Mouse (Mus musculus) gastrocnemius, adult 8-10 months (tissue): Measurements from ENCODE around the gene Nfe2l2. TPM values are rescaled to one million over a fixed set of nuclear protein-coding genes. Genes with fewer than 3 reads are reported as not detected.
"Not testable (repeated sequence)": the region's sequence is repeated elsewhere in the genome, so short reads cannot be mapped to it uniquely, and the experiment has no call there.

ENCODE experiments used
- DNase-seq, 2 experiments: peaks; one replicate each; pipeline ENCODE4 v3.0.0; 2022; ENCODE audit warnings: low spot score in 2 of 2
- total RNA-seq, 4 experiments: library from RNA; stranded (reverse); gene quantifications; 2 replicates each; pipeline ENCODE4 v1.2.4; 2022

The Nfe2l2 gene
- total RNA-seq, 4 experiments from 2014 or later: 31.3 to 37.6 (median 34.7) TPM

DNA sequence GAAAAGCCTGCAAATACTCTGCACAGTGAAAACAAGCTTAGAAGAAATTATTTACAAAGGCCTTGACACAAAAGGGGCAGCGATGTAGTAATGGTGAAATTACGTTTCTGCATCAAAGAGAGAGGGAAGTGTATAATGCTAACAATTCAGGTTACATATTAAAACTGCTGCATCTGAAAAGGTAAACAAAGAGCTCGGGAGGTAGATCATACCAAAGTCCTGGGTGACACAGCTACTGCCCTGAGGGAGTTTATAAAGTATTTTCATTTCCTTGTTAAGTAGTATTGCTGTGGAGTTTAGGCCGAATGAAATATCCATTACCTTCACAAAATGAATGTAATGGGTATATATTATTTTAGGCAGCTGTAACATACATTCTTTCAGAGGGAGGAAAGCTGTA, 10.3 kb upstream of the Nfe2l2 start:
- DNase-seq: no peak

DNA sequence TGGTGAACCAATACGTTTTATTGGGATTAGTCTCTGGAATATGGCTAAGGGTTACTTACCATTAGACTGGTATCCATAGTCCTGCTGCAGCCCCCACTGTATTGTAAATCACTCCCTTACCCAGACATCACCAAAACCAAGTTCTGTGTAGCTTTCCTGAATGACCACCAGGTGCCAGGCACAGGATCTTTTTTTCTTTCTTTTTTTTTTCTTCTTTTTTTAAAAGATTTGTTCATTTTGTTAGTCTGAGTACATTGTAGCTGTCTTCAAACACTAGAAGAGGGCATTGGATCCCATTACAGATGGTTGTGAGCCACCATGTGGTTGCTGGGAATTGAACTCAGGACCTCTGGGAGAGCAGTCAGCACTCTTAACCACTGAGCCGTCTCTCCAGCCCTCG, 8.6 kb upstream of the Nfe2l2 start:
- DNase-seq: no peak

DNA sequence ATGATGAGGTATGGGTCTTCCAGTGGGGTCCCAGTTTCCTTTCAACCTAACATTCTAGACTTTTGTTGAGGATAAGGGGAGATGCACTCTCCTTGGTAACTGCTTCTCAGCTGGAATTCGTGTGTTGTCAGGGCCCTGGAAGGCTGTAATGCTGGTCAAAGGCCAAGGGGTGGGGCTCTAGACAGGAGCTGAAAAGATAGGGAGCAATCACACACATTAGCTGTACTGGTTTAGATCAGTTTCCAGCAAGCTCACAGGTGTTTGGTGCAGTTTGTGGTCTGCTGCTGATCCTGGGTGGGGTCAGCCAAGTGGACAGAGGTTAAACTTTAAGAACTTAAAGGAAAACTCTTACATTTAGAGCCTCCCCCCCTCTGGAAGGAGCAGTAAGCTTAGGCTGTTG, 3.0 kb upstream of the Nfe2l2 start:
- no peak for DNase-seq

DNA sequence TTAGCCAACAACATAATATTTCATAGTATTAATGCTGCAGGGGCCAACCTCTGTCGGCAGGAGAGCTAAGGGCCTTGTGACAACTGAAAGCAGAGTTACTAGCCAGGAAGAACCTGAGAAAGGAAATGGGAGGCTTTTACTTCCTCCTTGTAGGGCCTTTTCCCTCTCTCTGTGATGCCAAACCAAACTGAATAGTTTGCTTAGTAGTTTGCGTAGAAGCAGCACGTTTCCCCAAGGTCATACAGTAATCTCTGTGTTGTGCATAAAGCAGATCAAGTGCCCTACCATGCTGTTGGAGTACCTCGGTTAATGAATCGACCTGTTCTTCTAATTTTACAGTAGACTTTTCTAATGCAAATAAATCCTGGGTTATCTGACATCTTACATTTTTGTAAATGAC, 2.0 kb upstream of the Nfe2l2 start:
- no peak for DNase-seq

DNA sequence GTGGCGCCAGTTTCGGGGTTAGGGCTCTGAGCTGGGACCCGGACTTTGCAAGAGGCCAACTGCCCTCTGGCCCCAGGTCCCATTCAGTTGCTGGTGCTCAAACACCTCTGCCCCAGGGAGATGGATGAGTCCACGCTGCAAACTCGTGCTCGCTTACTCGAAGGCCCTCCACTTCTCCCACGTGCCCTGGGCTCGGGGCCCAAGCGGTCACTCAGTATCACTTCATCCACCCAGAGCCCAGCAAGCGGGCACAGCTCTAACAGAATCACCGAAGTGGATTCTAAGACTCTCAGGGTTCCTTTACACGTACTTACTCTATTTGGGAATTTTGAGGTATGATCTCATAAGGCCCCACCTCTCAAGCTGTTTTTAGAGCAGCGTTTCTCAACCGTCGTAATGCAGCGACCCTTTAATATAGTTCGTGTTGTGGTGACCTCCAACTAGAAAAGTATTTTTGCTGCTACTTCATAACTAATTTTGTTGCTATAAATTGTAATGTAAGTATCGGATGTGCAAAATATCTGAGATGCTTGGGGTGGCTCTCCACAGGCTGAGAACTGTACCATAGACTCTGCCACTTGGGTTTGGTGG, 816 bp upstream of the Nfe2l2 start:
- DNase-seq: peak in 1 of 2 experiments; percentile 73

DNA sequence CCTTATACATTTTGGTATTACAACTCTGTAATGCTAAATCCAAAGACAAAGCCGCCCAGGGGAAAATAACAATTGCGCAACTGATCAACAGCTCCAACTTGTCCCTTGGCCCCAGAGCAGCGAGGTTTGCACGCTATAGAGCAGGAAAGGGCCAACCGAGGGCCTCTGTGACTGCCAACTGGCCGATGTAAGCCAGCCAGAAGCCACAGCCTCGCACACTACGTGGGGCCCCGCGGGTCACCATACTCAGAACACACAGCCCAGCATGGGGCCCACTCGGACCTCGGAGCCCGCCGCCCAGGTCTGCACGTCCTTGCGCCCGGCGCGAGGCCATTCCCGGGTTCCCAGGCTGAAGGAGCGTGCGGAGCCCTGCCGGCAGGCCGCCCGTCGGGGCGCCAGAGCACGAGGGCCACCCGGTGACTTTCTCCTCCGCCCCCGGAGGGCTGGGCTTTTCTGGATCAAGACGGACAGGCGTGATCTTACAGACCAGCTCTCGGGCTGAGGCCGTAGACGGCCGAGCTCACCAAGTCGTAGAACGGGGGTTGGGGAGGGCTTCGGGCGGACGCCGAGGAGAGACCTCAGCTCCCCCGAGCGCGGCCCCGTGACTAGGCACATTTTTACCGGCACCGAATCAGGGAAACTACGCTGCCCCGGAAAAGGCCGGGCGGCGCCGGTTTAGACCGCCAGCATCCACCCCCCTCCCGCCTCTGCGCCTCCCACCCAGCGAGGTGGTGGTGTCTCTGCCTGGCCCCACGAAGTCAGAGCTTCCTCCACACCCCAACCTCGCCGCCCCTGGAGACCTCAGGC, 863 bp downstream of the Nfe2l2 start:
- peak; percentile 91 for DNase-seq

DNA sequence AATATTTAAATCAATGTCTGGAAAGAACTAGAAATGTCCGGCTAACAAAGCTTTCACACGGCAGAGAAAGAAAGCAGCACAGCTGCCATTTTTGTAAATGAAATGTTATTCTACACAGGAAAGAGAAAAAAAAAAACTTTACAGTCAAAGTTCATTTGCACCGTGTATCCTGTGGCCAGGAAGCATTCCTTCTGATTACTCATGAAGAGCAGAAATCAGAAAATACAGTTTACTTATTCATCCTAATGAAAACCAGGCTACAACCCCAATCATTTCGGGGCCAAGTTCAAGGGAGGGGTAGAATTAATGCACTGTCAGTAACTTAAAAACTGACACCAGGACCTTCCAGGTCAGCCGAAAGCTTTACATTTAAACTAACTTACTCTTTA, 1.9 kb downstream of the Nfe2l2 start:
- no peak for DNase-seq

DNA sequence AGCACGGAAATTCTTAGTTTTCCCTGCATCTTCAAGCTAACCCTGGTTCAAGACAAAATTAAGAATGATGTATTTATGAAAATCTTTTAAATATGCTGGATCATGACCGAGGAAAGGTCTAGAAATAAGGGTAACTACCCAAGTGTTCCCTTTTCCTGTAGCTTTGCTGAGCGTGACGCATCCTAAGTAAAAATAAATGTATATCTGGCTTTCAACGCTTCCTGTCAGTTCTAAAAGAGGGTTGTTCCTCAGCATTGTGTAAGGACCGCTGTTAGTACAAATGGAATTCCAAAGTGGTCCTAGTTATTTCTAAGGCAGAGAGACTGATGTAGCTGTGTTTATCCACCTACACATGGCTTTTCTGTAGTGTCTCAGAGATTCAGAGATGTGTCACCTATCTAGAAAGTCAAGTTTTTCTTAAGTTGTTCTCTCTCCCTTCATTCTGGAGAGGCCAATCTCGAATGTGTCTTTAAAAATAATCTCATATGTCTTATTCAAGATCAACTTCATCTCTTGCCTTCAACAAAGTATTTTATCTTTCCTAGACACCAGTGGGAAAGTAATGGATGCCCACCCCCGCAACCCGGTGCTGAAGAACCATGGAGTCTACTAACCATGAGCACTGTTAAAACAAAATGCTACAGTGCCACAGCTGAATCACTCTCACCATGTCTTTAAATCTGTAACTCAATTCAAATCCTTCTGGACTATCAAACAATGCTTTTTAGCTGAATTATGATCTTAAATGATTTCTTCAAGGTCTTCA, 2.4 kb downstream of the Nfe2l2 start:
- no peak for DNase-seq

DNA sequence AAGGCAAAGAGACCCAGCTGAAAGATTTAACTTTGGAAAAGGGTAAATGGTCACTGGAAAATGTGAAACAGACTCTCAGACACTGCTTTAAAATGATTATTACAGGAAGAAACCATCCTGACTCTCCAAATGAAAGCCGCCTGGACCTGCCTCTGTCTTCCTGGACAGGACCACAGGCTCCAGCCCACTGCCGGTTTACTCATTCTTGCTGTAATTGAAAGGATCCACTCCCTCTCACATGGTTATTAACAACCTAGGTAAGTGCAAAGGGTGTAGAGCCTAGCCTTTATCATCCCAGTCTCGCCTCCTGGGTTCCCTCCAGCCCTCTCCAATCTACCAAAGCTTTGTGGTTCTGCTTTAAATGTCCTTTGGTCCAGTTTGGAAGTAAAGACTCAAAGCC, 3.2 kb downstream of the Nfe2l2 start:
- DNase-seq: no peak

DNA sequence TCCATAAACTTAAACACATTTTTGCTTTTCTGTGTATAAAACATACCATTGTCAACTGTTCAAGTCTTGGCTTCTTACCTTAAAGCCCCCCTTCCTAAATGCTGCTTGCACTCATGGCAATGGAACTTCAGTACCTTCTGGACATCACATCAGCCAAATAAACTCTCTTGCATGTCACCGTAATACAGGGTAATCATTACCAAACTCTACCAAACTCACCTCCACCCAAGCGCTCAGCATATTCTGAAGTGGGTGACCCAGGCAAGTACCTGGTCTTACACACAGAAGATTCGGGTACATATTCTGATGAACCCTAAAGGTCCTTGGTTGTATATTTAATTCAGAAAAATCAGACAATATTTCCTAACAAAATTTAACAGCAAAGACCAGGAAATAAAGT, 3.9 kb downstream of the Nfe2l2 start:
- DNase-seq: no peak

DNA sequence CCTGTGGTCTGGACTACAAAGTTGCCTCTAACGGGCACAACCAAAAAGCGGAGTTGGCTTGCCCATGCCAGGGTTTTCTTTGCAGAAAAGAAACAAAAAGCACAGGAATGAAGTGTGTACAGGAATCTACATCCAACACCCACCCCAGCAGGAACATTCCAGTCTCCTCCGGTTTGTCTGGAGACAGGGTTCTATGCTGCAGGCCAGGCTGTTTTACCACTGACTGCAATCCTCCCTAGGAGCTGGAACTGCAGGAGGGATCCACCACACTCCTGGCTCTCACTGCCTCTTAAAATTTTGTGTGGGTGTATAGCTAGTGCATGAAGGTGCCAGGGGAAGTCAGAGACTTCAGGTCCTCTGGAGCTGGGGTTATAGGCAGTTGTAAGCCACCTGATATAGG, 5.6 kb downstream of the Nfe2l2 start:
- DNase-seq: no peak

DNA sequence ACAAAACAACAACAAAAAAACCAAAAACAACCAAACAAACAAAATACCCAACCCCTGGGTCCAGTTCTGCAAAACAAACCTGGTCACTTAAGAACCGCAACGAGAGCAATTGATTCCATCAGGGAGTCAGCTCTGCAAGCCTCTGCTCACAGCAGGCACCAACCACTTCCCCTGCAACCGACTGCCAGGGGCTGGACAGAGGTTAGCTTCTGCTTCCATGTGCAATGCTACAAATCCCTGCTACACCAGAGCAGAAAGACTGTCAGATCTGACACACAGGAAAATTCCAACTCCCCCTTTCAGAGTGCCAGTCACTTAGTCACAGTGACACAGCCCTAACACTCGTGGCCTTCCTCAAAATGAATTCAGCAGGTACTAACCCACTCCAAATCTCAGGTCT, 6.4 kb downstream of the Nfe2l2 start:
- no peak for DNase-seq

DNA sequence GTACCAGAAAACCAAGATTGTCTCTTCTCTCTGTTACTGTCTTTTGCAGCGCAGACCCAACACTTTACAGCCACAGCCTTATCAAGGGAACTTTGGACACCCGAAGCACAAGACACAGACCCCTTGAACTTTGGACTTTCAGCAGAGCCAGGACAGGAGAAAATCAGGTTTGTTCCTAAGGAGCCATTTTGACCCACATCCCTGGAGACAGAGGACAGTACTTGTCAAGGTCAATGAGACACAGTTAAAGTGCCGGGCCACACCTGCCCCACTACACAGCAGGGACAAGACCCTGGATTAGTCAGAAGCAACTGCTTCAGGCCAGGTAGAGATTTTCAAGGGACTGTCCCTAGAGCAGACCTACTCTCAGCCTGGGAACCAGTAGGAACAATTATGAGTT, 7.2 kb downstream of the Nfe2l2 start:
- no peak for DNase-seq

DNA sequence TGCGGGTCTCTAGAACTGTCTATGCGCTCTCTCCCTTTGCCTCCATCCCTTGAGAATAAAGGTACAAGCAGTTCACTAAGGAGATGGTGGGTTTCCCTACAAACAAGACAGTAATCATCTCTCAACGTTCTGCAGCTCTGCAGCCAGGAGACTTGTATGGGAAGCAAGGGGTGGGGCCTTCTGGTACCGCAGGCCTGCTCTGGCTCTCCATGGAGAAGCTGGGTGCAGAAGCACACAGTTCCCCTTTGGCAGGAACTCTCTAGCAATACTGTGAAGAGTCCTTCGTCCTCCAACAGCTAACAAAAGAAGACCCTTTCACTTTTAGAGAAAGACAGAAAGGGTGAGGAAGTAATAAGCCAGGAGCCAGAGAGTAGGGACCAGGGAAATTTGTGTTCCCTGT, 8.1 kb downstream of the Nfe2l2 start:
- no peak for DNase-seq

DNA sequence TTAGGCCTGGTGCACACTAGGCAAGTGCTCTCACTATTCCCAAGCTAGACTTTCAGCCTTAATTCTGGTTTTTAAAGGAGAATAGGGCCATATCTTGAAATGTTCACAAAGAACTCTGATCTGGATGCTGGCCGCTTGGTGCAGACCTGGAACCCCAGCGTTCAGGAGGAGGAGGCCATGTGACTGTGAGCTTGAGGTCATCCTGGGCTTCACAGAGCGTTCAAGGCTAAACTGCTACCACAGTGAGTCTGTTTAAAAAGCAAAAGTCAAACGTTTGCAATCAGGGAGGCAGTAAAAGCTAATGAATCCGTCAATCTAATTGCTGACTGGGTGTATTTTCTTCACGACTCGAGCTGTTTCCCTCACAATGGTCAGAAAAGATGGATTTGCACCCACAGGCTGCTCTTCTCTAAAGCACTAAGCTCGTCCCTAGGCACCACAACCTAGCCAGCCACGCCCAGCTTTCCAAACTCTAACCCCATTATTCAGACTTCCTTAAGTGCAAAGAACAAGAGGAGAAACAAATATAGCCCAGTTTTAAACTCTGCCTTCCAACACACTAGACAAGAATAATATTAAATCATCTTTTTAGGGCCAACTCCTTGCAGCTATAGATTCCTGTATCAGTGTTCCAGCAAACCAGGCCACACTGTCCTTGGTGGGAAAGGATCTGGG, 8.6 kb downstream of the Nfe2l2 start:
- DNase-seq: no peak

DNA sequence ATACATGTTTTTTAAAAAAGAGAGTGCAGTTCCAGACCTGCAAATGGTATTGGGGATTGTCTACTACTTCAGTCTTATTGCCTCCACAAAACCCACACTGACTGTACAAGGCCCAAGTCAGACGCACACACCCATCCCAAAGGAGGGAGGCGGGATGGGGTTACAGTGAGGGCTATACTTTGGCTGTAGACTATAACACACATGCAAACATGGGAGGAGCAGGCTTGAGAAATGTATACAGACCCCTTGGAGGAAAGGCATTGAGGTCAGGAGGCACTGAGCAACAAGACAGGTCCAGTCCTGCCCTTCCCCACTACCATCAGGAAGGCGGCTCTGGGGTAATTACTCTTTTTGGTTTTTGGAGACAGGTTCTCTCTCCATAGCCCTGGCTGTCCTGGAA, 9.5 kb downstream of the Nfe2l2 start:
- DNase-seq: not testable (repeated sequence)

DNA sequence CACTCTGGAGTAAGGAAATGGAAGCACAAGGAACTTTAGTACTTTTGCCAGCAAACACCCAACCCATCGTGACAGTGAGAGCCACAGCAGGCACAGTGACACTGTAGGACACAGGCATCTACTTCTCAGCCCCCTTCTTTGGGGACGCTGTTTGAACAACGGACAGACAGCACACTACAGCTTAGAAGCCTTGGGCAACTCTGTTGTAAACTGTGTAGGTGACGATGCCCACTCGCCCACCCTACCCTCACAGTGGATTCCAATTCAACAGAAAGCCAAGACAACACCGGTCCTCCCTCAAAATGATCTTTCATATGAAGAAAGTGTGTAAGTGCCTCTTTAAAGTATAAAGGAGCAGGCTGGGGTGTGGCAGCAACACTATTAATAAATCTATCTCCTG, 12.1 kb downstream of the Nfe2l2 start:
- DNase-seq: no peak

DNA sequence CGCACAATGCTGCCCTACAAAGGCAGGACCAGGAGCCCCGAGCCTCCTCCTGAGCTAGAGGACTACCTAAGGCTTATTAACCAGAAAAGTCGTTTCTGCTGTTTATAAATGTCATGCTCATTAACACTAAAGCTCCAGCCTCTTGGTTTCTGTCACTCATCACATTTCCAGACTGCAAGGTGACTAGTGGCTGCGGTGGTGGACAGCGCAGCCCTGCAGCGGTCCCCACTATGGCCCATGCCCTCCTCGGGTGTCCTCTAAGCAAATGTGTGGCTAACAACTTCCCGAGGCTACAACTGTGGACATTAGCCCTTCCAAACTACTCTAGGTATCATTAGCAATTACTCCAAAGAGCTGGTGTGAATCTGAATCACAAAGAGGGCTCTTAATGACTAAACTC, 13.1 kb downstream of the Nfe2l2 start:
- DNase-seq: no peak

DNA sequence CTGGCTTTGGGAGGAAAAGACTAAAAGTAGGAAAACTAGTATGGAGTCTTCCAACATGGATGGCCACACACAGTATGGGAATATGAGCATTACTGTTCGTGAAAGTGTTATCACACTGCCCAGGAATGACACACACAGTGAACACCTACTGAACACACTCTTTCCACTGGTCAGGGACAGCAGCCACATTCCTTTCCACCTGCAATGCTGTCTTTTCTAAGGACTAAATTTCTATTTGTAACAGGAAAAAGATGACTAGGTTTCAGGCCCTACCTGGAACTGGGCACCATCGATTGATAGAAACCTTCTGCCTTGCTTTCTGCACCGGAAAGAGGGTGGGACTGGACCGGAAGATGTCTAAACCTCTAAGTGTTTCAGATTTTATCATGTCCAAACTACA, 13.8 kb downstream of the Nfe2l2 start:
- no peak for DNase-seq

DNA sequence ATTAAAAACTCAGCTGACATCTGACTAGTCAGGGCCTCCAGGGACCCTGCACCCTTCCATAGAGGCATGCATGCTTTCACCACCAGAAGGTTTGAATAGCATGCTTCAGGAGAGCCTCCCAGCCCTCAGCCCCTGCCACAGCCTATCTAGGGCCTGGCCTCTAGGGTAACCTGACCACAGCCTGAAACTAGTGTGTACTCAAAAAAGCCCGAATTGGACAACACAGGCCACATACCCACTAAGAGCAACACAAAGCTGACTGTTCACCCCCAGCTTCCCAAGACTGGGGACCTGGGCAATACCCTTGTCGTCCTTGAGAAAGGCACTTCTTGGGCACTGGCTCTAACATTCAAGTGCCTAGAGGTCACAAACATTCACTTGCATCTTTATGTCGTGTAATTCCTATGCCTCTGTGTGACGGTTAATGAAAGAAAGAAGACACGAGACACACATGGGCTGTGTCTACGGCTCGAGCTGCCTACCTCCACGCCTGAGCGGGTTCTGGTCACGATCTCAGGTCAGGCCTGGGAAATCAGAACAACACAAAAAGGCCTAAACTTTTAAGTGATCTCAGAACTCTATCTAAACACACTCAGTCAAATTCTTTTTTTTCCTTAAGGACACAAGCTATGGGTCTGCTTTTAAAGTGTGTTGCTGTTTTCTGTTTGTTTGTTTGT, 14.8 kb downstream of the Nfe2l2 start:
- DNase-seq: no peak

DNA sequence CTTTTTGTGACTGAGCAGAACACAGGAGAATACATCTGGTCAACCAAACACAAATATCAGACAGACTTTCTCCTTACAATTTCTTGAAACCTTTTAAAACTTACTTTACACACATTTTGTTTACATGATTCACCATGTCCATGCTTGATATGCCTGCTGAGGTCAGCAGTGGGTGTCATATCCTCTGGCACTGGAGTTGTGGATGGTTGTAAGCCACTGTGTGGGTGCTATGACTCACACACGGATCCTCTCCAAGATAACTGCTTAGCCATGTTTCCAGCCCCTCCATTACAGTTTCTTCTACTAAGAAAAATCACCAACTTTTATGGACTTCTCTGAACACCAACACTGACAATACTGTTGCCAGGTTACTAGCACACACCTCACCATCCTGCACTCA, 15.5 kb downstream of the Nfe2l2 start:
- DNase-seq: no peak
